Mouse (Mus musculus) liver, postnatal 0 days (tissue): ENCODE results near the gene Ndufa9. TPM values are rescaled to one million over a fixed set of nuclear protein-coding genes. Genes with fewer than 3 reads are reported as not detected.

Experiments used
- ATAC-seq: fragments of 200-750 bp; cut with Nextera tagmentation; 2 replicates; pipeline ENCODE4 v1.8.0; 2017; ENCODE audit warnings: mild to moderate bottlenecking, moderate library complexity
- DNase-seq: peaks from one replicate; pipeline ENCODE4 v3.0.0-alpha.2; 2016
- H3K27ac ChIP-seq: fragments of 300-500 bp; sonication (generic); 2 replicates; pipeline ENCODE4 v1.5.1; 2014; ENCODE audit warnings: antibody characterized with exemption, moderate library complexity, mild to moderate bottlenecking, low read depth
- H3K27me3 ChIP-seq: fragments of 300-500 bp; sonication (generic); 2 replicates; pipeline ENCODE4 v1.6.1; 2014; ENCODE audit warnings: low read length, control low read depth, mixed read lengths; ENCODE audit not compliant: insufficient read depth
- H3K36me3 ChIP-seq: fragments of 300-500 bp; sonication (generic); replicated peaks from 2 replicates; pipeline ENCODE4 v1.6.1; 2014; ENCODE audit warnings: mild to moderate bottlenecking, control low read depth, low read length, moderate library complexity, mixed read lengths; ENCODE audit not compliant: insufficient read depth
- H3K4me1 ChIP-seq: fragments of 300-500 bp; sonication (generic); 2 replicates; pipeline ENCODE4 v1.6.1; 2014; ENCODE audit warnings: antibody characterized with exemption, mild to moderate bottlenecking, control low read depth; ENCODE audit not compliant: insufficient read depth
- H3K4me2 ChIP-seq: fragments of 300-500 bp; sonication (generic); 2 replicates; pipeline ENCODE4 v1.6.1; 2014; ENCODE audit warnings: low read depth, mild to moderate bottlenecking, low read length, moderate library complexity, mixed read lengths
- H3K4me3 ChIP-seq: fragments of 300-500 bp; sonication (generic); 2 replicates; pipeline ENCODE4 v1.5.1; 2014; ENCODE audit warnings: low read depth, low read length
- H3K9ac ChIP-seq: fragments of 300-500 bp; sonication (generic); replicated peaks from 2 replicates; pipeline ENCODE4 v1.6.1; 2014; ENCODE audit warnings: mild to moderate bottlenecking, moderate library complexity
- H3K9me3 ChIP-seq: fragments of 300-500 bp; sonication (generic); 2 replicates; pipeline ENCODE4 v1.6.1; 2016; ENCODE audit warnings: mild to moderate bottlenecking, control low read depth, low read length, mixed read lengths
- CTCF ChIP-seq: sonication (generic); IDR thresholded peaks from 2 replicates; pipeline ENCODE4 v1.5.1; 2016; ENCODE audit warnings: antibody characterized with exemption, low read depth
- EP300 ChIP-seq: IDR thresholded peaks from 2 replicates; pipeline ENCODE4 v1.6.1; 2016; ENCODE audit warnings: antibody characterized with exemption, low read depth, mild to moderate bottlenecking
- WGBS: fragments of 180-500 bp; shearing (Covaris S2); extraction: QIAGEN DNeasy Blood & Tissue Kit; methylation state at CpG from one replicate; pipeline ENCODE4 v1.1.7; 2014; ENCODE audit not compliant: insufficient replicate concordance; 5-methylcytosine and 5-hydroxymethylcytosine counted together
- polyA plus RNA-seq: library from polyadenylated mRNA; unstranded; fragments of >200 nt; fragmentation: Nextera tagmentation; extraction: Ambion mirVana; gene quantifications from 2 replicates; pipeline ENCODE4 v1.2.1, GENCODE M21; 2015

The Ndufa9 gene
- polyA plus RNA-seq, 1 experiment from 2014 or later, result 175 TPM

DNA sequence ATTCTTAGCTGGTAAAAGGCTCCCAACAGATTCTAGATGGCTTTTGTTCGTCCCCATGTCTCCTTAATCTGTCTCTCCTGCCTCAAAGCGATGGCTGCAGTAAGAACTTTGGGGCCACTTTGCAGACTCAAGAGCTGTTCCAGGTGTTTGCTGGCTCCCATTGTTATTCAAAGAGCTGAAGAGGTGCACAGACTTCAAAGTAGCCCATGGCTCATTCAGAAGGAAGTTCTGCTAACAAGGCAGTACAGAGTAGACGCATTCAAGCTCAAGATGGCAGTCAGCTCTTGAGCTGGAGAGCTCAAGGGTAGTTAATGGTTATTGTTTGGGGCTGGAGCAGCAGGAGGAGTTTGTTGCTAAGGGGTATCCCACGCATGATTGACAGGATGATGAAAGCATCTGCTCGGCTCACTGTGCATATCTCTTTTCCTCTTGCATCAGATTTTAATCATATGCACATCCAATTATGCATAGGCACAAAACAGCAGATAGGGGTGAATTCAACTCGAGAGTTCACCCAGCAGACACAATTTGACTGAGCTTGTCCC, 33.7 kb downstream of the Ndufa9 start:
- DNase-seq (no peak), ATAC-seq (no peak)
- 57% methylated on average over 6 of the region's 6 CpGs for WGBS

DNA sequence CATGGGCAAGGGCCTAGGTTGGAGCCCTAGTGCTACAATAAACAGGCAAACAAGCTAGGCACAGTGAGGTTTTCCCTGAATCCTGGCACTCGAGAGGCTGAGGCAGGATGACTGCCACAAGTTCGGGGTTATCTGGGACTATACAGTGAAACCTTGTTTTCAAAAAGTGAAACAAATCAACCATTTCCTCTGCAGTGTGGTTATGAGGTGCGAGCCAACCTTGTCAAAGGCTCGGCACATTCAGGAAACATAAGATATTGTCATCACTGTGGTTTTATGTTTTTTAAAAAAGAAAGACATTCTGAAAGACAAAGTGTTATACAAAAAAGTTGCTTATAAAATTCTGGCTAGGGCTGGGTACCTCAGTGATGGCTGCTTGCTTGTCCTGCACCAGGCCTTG, 37.5 kb downstream of the Ndufa9 start:
- no peaks in the 10 kb centered on the region for H3K4me1 ChIP-seq
- H3K9me3 ChIP-seq, result no peaks in the 10 kb centered on the region
- DNase-seq (no peak), ATAC-seq (no peak)
- WGBS, result 44% methylated on average over 4 of the region's 4 CpGs
- no peaks in the 10 kb centered on the region for H3K36me3 ChIP-seq
- no peaks in the 10 kb centered on the region for H3K27me3 ChIP-seq
- no peak overlapping the region for H3K27ac ChIP-seq
- TF ChIP-seq EP300 (no peak), CTCF (no peak)
- H3K9ac ChIP-seq, result no peak overlapping the region
- H3K4me2 ChIP-seq, result no peak overlapping the region
- H3K4me3 ChIP-seq, result no peak overlapping the region

More for the DNA sequence above, 33.7 kb downstream of the Ndufa9 start:
- Histone ChIP-seq H3K4me2 (no peak overlapping the region), H3K27me3 (no peaks in the 10 kb centered on the region), H3K9me3 (no peaks in the 10 kb centered on the region), H3K9ac (no peak overlapping the region), H3K36me3 (peaks cover 4% of the 10 kb centered on the region), H3K27ac (no peak overlapping the region), H3K4me3 (no peak overlapping the region), H3K4me1 (no peaks in the 10 kb centered on the region)
- TF ChIP-seq CTCF, result no peak
- TF ChIP-seq EP300, result no peak

DNA sequence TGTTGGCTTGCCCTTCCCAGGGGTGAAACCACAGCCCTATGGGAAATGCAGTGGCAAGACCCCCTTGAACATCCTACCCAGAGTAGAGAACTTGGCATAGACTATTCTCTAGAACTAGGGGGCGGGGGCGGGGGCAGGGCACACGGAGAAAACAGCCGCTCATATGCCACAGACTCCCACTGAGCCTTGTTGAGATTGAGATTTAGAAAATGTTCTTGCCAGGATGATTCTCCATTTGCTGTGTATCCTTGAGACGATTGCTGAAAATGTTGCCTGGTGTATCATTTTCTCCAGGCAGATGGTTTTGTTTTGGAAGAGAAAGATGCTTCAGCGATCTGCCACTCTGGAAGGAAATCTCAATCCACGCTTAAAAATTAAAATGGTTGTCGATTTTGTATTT, 40.4 kb downstream of the Ndufa9 start:
- WGBS, result 77% methylated on average over 8 of the region's 8 CpGs
- no peaks in the 10 kb centered on the region for H3K36me3 ChIP-seq
- H3K4me1 ChIP-seq, result no peaks in the 10 kb centered on the region
- DNase-seq, result no peak
- TF ChIP-seq CTCF (no peak), EP300 (no peak)
- H3K9me3 ChIP-seq, result no peaks in the 10 kb centered on the region
- no peak for ATAC-seq
- H3K27ac ChIP-seq, result 0 out of 2 replicates have a peak overlapping the region, but pooled peaks have one; percentile 34
- H3K4me2 ChIP-seq, result no peak overlapping the region
- no peak overlapping the region for H3K9ac ChIP-seq
- no peaks in the 10 kb centered on the region for H3K27me3 ChIP-seq
- no peak overlapping the region for H3K4me3 ChIP-seq

DNA sequence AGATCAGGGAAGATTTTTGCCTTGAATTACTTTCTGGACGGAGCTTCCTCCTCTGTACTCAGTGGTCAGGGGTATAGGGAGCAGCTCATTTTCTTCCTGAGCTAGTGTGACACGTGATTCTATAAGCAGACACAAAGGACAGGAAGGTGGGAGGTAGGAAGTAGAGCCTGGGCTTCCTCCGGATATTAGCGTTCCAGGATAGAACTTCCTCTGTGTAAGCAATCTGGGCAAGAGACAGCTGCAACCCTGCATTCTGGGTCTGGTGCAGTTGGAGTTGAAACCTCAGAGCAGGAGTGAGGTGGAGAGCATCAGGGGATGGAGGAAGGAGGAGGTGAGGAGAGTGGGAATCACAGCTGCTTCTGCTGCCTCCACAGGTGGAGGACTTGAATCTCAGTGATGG, 40.8 kb downstream of the Ndufa9 start:
- ATAC-seq, result peak; percentile 48
- no peaks in the 10 kb centered on the region for H3K36me3 ChIP-seq
- no peak overlapping the region for H3K9ac ChIP-seq
- DNase-seq, result no peak
- no peaks in the 10 kb centered on the region for H3K27me3 ChIP-seq
- H3K27ac ChIP-seq, result 0 out of 2 replicates have a peak overlapping the region, but pooled peaks have one; percentile 34
- H3K4me3 ChIP-seq, result no peak overlapping the region
- no peak overlapping the region for H3K4me2 ChIP-seq
- no peaks in the 10 kb centered on the region for H3K9me3 ChIP-seq
- no peaks in the 10 kb centered on the region for H3K4me1 ChIP-seq
- TF ChIP-seq EP300 (no peak), CTCF (no peak)
- 30% methylated on average over 4 of the region's 4 CpGs for WGBS

DNA sequence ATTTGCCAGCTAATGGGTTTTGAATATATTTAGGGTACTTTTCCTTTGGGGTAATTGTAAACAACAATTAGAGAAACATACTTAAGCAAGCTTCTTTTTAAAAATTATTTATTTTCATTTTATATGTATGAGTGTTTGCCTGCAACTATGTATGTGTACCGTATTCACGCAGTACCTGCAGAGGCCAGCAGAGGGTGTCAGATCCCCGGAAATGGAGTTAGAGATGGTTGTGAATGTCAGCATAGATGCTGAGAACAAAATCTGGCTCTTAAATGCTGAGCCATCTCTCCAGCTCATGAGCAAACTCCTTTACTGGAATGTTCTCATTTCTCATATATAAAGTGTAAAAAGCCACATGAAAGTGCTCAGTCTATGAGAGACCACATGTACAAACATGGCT, 42.2 kb downstream of the Ndufa9 start:
- WGBS, result 73% methylated on average over 3 of the region's 3 CpGs

DNA sequence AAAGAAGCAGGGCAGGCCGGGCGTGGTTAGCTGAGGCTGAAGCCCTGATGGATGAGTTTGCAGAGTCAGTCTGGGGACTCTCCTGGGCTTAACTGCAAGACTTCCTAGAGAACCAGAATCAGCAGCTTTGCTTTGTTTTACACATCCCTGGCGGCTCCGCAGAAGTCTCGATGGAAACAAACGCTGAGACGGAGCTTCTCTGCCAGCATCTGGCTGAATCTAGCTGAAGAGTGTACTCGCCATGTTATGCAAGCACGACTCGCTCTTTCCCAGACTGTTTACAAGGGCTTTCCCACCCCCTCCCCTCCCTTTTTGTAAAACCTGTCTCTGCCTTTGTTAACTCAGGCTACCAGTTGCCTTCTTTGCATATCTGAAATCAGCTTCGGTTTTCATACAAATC, 46.0 kb downstream of the Ndufa9 start:
- Histone ChIP-seq H3K4me2 (no peak overlapping the region), H3K4me1 (no peaks in the 10 kb centered on the region), H3K27me3 (no peaks in the 10 kb centered on the region), H3K9ac (no peak overlapping the region), H3K36me3 (no peaks in the 10 kb centered on the region), H3K27ac (no peak overlapping the region), H3K9me3 (no peaks in the 10 kb centered on the region), H3K4me3 (no peak overlapping the region)
- no peak for DNase-seq
- WGBS, result 32% methylated on average over 11 of the region's 11 CpGs
- TF ChIP-seq CTCF, result no peak
- no peak for ATAC-seq

More for the DNA sequence above, 42.2 kb downstream of the Ndufa9 start:
- ATAC-seq (no peak), DNase-seq (no peak)
- Histone ChIP-seq H3K9me3 (no peaks in the 10 kb centered on the region), H3K4me1 (no peaks in the 10 kb centered on the region), H3K27ac (no peak overlapping the region), H3K9ac (no peak overlapping the region), H3K36me3 (no peaks in the 10 kb centered on the region), H3K4me2 (no peak overlapping the region), H3K4me3 (no peak overlapping the region), H3K27me3 (no peaks in the 10 kb centered on the region)
- TF ChIP-seq EP300 (no peak), CTCF (peak; percentile 52)

DNA sequence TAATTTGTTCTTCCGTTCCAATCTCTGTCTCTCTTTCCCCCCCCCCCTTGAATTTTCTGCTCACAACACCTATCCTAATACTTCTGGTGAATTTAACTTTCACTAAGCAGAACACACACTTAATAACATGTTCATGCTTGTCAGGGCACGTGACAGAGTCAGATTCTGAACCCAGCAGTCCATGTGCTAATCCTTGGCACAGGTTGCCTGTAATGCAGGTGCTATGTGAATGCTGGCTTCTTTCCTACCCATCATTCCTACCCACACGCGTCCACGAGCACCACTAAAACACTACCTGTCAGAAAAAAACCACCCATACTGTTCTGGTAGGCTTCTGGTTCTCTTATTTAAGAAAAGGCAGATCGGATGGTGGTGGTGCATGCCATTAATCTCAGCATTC, 54.2 kb downstream of the Ndufa9 start:
- H3K27me3 ChIP-seq, result no peaks in the 10 kb centered on the region
- H3K4me1 ChIP-seq, result no peaks in the 10 kb centered on the region
- H3K27ac ChIP-seq, result no peak overlapping the region
- H3K4me2 ChIP-seq, result no peak overlapping the region
- WGBS, result 75% methylated on average over 6 of the region's 6 CpGs
- TF ChIP-seq CTCF (no peak), EP300 (no peak)
- no peak overlapping the region for H3K9ac ChIP-seq
- ATAC-seq (no peak), DNase-seq (no peak)
- H3K4me3 ChIP-seq, result no peak overlapping the region
- H3K9me3 ChIP-seq, result no peaks in the 10 kb centered on the region
- no peaks in the 10 kb centered on the region for H3K36me3 ChIP-seq
